Mouse (Mus musculus) ES-CJ7 (cell line): ENCODE measurements around the gene Vat1.
"Not testable (repeated sequence)": the region's sequence is repeated elsewhere in the genome, so short reads cannot be mapped to it uniquely, and the experiment has no call there.

Source experiments
- DNase-seq: peaks from one replicate; pipeline ENCODE4 v3.0.0; 2011; ENCODE audit warnings: low read depth, low spot score

The Vat1 gene

DNA sequence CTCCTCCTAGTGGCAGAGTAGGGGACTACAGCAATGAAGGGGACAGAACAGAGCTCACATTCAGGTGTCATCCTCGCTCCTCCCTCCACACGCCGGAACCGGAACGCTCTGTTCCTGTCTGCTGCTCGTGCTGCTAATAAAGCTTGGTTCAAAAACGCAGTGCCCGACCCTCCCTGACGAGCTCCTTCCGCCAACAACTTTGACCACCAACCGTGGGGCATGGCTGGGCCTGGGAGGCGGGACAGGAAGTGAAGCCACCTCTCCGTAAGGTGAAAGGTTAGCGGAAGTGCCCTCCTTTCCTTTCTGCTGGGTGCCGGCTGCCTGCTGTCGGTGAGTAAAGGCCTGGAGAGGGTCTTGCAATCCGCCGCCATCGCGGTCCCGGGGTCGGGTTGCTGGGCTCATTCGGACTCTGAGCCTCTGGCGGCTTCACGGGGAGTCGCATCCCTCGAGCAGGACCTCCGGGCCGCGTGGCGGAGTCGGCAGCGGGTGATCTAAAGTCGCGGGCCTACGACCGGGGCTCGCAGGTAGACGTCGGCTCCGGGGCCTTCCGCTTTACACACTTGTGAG lies 23.8 kb downstream of the Vat1 start, which contains the start of gene Rpl27:
Rpl27 (plus strand) TSS at position 172 of the 567 bp plus-strand sequence.
- DNase-seq, result peak; percentile 100

DNA sequence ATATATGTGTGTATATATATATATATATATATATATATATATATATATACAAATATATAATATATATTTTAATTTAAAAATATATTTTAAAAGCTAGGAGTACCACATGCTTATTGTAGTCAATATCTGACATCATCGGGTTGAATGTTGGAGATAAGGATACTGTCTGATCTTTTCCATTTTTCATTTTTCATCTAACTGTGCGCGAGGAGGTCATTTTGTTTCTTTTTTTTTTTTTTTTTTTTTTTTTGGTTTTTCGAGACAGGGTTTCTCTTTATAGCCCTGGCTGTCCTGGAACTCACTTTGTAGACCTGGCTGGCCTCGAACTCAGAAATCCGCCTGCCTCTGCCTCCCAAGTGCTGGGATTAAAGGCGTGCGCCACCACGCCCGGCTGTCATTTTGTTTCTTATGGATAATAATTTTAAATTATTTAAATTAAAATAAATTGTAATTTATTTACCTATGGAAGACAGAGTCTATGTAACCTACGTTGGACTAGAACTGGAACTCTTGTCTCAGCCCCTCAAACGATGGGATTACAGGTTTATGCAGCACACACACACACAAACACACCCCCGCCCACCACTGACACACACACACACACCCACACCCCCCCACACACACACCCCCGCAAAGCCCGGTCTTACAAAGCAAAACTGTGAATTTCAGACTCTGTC lies 24.4 kb downstream of the Vat1 start:
- not testable (repeated sequence) for DNase-seq

DNA sequence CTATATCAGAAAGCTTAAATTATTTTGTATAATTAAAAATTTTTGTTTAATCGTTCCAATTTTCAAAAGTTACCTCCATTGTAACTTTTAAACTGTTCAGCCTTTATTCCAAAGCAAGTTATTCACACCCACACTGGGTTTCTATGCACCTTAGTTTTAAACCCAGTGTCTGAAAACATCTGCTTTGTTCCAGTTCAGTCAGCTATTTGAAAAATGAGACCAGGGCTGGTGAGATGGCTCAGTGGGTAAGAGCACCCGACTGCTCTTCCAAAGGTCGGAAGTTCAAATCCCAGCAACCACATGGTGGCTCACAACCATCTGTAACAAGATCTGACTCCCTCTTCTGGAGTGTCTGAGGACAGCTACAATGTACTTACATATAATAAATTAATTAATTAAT lies 28.0 kb downstream of the Vat1 start:
- not testable (repeated sequence) for DNase-seq

- peak; percentile 79 for DNase-seq
Measured at GRCm38 (mm10) chr11:101436916-101437315, 29.1 kb downstream of the Vat1 start.

- peak; percentile 55 for DNase-seq
Measured at GRCm38 (mm10) chr11:101435831-101436230, 30.2 kb downstream of the Vat1 start.

GRCm38 (mm10) chr11:101433396-101433795 lies 32.6 kb downstream of the Vat1 start:
- DNase-seq, result no peak

- DNase-seq, result no peak
Measured at GRCm38 (mm10) chr11:101431327-101431726, 34.7 kb downstream of the Vat1 start.

GRCm38 (mm10) chr11:101426165-101426564 lies 39.9 kb downstream of the Vat1 start:
- no peak for DNase-seq

- peak; percentile 95 for DNase-seq
Measured at GRCm38 (mm10) chr11:101424925-101425813, 40.9 kb downstream of the Vat1 start, which contains the start of the genes Rundc1 and Ptges3l. Gene Rundc1 (plus strand): TSS chr11:101425085. Gene Ptges3l (minus strand): TSS chr11:101425333.

DNA sequence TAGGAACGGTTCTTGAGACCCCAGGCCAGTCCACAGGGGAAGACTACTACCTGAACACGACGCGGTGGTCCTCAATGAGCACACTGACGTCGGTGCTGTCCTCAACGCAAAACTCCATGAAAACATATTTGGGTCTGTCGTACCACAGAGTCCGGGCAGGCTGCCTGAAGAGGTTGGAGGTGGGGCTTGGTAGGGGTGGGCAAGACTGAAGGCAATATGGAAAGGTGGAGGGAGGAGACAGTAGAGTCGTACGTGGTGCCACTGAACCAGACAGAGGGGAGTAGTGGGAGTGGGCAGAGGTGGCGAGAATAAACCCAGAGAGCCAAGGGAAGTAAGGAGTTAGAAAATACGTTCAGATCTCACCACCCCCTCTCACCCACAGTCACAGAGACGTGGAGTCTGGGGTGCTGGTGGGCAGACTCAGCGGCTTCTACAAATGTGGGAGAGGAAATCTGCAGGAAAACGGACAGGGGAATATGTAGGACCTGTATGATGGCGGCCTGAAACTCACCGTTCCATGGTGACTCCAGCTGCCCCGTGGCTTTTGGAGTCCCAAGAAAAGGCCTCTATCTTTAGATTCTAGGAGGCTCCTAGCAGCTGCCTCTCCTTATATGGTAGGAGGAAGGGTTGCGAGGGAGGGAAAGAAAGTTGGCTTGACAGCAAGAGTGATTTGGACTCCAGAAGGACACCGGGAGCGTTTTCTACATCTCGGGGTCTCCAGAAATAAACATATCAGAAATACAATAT lies 41.8 kb downstream of the Vat1 start, which contains the start of gene Gm27029:
Gm27029 (minus strand) TSS at position 692 of the 747 bp plus-strand sequence.
- DNase-seq, result peak; percentile 71

DNA sequence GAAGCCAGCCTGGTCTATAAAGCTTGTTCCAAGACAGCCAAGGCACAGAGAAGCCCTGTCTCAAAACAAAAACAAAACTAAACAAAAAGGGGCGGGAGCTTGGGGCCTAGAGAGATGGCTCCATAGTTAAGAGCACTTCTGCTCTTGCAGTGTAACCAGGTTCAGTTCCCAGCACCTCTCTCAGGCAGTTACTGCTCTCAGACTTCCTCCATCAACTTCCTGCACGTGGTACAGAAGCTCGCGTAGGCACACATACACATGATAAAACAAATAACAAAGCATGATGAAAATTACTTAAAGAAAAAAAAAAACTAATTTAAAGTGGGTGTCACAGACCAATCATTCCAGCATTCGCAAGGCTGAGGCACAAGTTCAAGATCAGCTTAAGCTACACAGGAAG lies 45.9 kb downstream of the Vat1 start:
- DNase-seq, result no peak

- peak; percentile 88 for DNase-seq
Measured at GRCm38 (mm10) chr11:101419610-101420009, 46.4 kb downstream of the Vat1 start.

DNA sequence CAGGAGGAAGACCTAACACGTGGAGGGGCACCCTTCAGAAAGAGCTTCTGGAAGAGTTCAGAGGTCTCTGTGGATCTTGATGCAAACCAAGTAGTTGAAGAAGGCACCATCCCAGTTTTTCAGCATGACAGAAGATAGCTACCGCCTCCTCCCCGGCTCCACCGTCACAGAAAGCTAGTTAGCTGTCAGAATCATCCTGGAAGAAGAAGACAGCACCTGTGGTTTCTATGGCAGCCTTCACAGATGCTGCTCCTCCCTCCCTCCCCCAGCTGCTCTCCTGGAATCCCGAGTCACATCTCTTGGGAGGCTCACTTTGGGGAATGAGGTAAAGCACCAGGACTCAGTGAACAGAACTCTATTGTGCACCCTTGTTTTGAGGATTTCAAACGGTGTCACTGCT lies 47.0 kb downstream of the Vat1 start:
- no peak for DNase-seq

DNA sequence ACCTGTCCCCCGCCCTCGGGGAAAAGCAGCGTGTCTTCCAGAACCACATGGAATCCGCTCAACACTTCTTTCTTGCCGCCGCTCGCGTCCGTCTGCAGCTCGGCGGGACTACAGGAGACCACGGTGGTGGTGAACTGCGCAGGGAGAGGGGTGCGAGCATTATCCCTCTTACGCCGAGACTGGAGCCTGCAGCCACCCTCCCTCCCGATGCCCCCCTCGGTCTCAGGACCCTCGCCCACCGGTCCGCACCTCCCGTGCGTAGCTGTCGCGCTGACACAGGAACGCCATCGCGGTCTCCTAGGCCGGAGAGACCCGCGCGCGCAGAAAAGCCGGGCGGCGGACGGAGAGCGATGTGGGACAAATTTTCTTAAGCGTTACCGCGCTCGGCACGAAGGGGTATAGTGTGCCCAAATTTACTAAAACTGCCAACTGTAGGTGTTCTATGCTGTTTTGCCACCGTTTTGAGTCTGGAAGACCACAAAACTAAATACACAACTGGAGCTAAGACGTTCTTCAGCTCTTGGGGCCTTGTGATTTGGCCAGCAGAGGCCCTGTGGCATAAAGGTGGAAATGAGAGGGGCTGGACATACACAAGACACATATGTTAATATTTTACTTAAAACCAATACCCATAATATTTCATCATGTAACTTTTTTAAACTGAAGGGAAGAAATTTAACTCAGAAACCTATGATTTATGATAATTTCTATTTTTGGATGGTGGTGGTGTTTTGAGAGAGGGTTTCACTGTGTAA lies 48.8 kb downstream of the Vat1 start, which contains the start of gene Aarsd1:
Aarsd1 (minus strand) TSS at position 515 of the 755 bp plus-strand sequence.
- peak; percentile 85 for DNase-seq

DNA sequence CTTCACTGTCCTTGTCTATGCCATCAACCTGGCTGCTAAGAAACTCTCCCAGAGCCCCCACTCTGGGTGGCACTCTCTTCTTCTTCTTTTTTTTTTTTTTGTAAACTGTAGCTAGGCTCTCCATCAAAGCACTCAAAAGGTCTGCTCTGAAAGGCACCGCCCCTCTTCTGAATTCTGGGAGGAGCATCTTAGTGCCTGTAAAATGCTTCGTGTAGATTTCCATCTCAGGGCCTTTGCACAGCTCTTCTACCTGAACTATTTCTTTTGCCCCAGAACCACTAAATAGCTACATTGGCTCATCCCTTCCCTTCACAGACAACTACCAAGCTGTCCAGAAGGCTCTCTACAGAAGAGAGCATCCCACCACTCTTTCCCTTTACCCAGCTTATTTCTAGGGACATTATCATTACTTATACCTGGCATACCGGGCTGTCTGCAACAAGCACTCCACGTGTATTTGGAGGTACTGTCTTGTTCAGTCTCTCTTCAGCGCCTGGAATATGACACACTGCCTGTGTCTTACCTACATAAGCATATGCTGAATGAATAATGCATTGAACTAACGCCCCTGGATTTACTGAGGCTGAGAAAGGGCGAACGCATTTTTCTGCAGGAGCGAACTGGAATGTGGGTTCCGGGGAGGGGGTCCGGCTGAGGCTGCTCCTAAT lies 49.5 kb downstream of the Vat1 start:
- peak; percentile 74 for DNase-seq

GRCm38 (mm10) chr11:101415306-101415705 lies 50.7 kb downstream of the Vat1 start:
- peak; percentile 42 for DNase-seq
